Mouse (Mus musculus): Measurements from ENCODE around the gene Mkrn2. TPM values are rescaled to one million over a fixed set of nuclear protein-coding genes. Genes with fewer than 3 reads are reported as not detected.

Gene Mkrn2
- polyA plus RNA-seq, 1 experiment from 2014 or later = 24.0 TPM

DNA sequence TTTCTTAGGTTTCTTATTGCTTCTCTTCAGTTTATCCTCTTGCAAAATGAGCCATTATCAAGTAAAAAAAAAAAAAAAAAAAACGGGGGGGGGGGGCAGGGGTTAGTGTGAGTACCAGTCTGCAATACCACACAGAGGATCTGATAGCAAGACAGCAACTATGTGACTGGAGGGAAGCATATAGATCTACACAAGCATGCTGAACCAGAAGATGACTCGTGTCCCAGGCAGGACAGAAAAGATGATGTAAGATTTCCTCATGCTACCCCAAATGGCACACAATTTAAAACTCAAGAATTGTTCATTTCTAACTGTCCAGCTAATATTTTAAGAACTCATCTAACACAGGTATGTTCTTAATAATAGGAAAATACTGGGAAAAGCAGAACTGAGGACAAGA, 52.2 kb downstream of the Mkrn2 start:
- Histone ChIP-seq H3K27me3 (ENCODE audit: control insufficient read depth, insufficient read depth, low read length) (no peaks in the 10 kb centered on the region), H3K9me3 (ENCODE audit: control insufficient read depth, low read length) (no peaks in the 10 kb centered on the region), H3K36me3 (ENCODE audit: control insufficient read depth, insufficient read depth, low read length) (no peaks in the 10 kb centered on the region), H3K4me3 (ENCODE audit: low read depth, low read length) (no peak overlapping the region), H3K27ac (ENCODE audit: low read depth, low read length) (no peak overlapping the region), H3K4me2 (no peak overlapping the region), H3K9ac (ENCODE audit: low read length) (no peak overlapping the region), H3K4me1 (ENCODE audit: control insufficient read depth, insufficient read depth, low read length) (peaks cover 4% of the 10 kb centered on the region)
- ATAC-seq (ENCODE audit: low FRiP score) (no peak), DNase-seq (ENCODE audit: low spot score, missing footprints) (no peak)
- 53% methylated on average over 2 of the region's 2 CpGs for WGBS

GRCm38 (mm10) chr6:115658802-115659201, 57.1 kb downstream of the Mkrn2 start:
- Histone ChIP-seq H3K9me3 (ENCODE audit: control insufficient read depth, low read length) (no peaks in the 10 kb centered on the region), H3K9ac (ENCODE audit: low read length) (no peak overlapping the region), H3K36me3 (ENCODE audit: control insufficient read depth, insufficient read depth, low read length) (no peaks in the 10 kb centered on the region), H3K4me2 (no peak overlapping the region), H3K27ac (ENCODE audit: low read depth, low read length) (no peak overlapping the region), H3K4me1 (ENCODE audit: control insufficient read depth, insufficient read depth, low read length) (no peaks in the 10 kb centered on the region), H3K4me3 (ENCODE audit: low read depth, low read length) (no peak overlapping the region), H3K27me3 (ENCODE audit: control insufficient read depth, insufficient read depth, low read length) (no peaks in the 10 kb centered on the region)
- DNase-seq (ENCODE audit: low spot score, missing footprints) (no peak), ATAC-seq (ENCODE audit: low FRiP score) (no peak)

GRCm38 (mm10) chr6:115664268-115664667, 62.6 kb downstream of the Mkrn2 start:
- 93% methylated on average over 3 of the region's 3 CpGs for WGBS
- no peaks in the 10 kb centered on the region for H3K27me3 ChIP-seq (ENCODE audit: control insufficient read depth, insufficient read depth, low read length)
- ATAC-seq (ENCODE audit: low FRiP score) (no peak), DNase-seq (ENCODE audit: low spot score, missing footprints) (no peak)
- no peaks in the 10 kb centered on the region for H3K4me1 ChIP-seq (ENCODE audit: control insufficient read depth, insufficient read depth, low read length)
- H3K27ac ChIP-seq (ENCODE audit: low read depth, low read length) = no peak overlapping the region
- no peak overlapping the region for H3K4me3 ChIP-seq (ENCODE audit: low read depth, low read length)
- no peaks in the 10 kb centered on the region for H3K36me3 ChIP-seq (ENCODE audit: control insufficient read depth, insufficient read depth, low read length)
- no peak overlapping the region for H3K4me2 ChIP-seq
- H3K9me3 ChIP-seq (ENCODE audit: control insufficient read depth, low read length) = no peaks in the 10 kb centered on the region
- H3K9ac ChIP-seq (ENCODE audit: low read length) = no peak overlapping the region

GRCm38 (mm10) chr6:115666641-115667040, 64.9 kb downstream of the Mkrn2 start:
- no peak overlapping the region for H3K9ac ChIP-seq (ENCODE audit: low read length)
- H3K27me3 ChIP-seq (ENCODE audit: control insufficient read depth, insufficient read depth, low read length) = no peaks in the 10 kb centered on the region
- no peaks in the 10 kb centered on the region for H3K4me1 ChIP-seq (ENCODE audit: control insufficient read depth, insufficient read depth, low read length)
- ATAC-seq (ENCODE audit: low FRiP score) (no peak), DNase-seq (ENCODE audit: low spot score, missing footprints) (no peak)
- no peak overlapping the region for H3K4me3 ChIP-seq (ENCODE audit: low read depth, low read length)
- no peaks in the 10 kb centered on the region for H3K36me3 ChIP-seq (ENCODE audit: control insufficient read depth, insufficient read depth, low read length)
- 84% methylated on average over 4 of the region's 4 CpGs for WGBS
- no peak overlapping the region for H3K4me2 ChIP-seq
- H3K27ac ChIP-seq (ENCODE audit: low read depth, low read length) = no peak overlapping the region
- H3K9me3 ChIP-seq (ENCODE audit: control insufficient read depth, low read length) = no peaks in the 10 kb centered on the region

Other genes starting within 250 kb of the Mkrn2 start
- 0.22 and 0.29 TPM in 2 replicates for gene Pparg, start 241.0 kb upstream of the Mkrn2 start, polyA plus RNA-seq (2014; fragmentation: Nextera tagmentation; extraction: Ambion mirVana)
- 29.0 and 32.7 TPM in 2 replicates for gene Tsen2, start 57.2 kb upstream of the Mkrn2 start, polyA plus RNA-seq (2014; fragmentation: Nextera tagmentation; extraction: Ambion mirVana)
- 0.15 and 0.19 TPM in 2 replicates for gene Mkrn2os, start 9.3 kb upstream of the Mkrn2 start, polyA plus RNA-seq (2014; fragmentation: Nextera tagmentation; extraction: Ambion mirVana)
- 141 and 146 TPM in 2 replicates for gene Raf1, start 74.7 kb downstream of the Mkrn2 start, polyA plus RNA-seq (2014; fragmentation: Nextera tagmentation; extraction: Ambion mirVana)
- 1.4 and 2.1 TPM in 2 replicates for gene Tmem40, start 160.5 kb downstream of the Mkrn2 start, polyA plus RNA-seq (2014; fragmentation: Nextera tagmentation; extraction: Ambion mirVana)
- 24.6 and 27.5 TPM in 2 replicates for gene Cand2, start 172.6 kb downstream of the Mkrn2 start, polyA plus RNA-seq (2014; fragmentation: Nextera tagmentation; extraction: Ambion mirVana)
- 1,817 and 1,848 TPM in 2 replicates for gene Rpl32, start 206.8 kb downstream of the Mkrn2 start, polyA plus RNA-seq (2014; fragmentation: Nextera tagmentation; extraction: Ambion mirVana)
- gene Efcab12, start 236.5 kb downstream of the Mkrn2 start, polyA plus RNA-seq (2014; fragmentation: Nextera tagmentation; extraction: Ambion mirVana) = 1.7 and 2.0 TPM in 2 replicates